Mouse (Mus musculus): ENCODE data around the gene Matn4. TPM values are rescaled to one million over a fixed set of nuclear protein-coding genes. Genes with fewer than 3 reads are reported as not detected.

Gene Matn4
- total RNA-seq, 2 experiments from 2014 or later: not detected

DNA sequence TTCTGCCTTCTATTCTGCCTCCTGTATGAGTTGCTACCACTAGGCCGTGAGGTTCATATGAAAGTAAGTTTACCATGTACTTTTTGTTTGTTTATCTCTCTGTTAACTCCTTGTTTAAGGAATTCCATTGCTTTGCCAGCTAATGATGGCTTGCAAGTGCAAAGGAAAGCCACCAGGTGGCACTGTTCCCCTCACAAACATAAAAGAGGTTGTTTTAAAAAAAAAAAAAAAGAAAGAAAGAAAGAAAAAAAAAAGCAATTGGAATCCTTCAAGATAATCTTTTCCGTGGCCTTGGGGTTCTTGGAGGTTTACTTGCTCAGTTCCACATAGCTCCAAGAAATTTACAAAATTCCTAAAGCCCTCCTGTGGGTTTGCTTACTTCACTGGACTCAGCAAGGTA, 12.2 kb upstream of the Matn4 start:
- ATAC-seq (replicated peaks; ENCODE audit: poor library complexity): 0 out of 2 replicates have a peak, but pooled peaks have one; percentile 44

- ATAC-seq (replicated peaks; ENCODE audit: poor library complexity): no peak
These were observed 9.6 kb upstream of the Matn4 start for GRCm38 (mm10) chr2:164414581-164414980.

- no peak for ATAC-seq (replicated peaks; ENCODE audit: poor library complexity)
These were observed 9.2 kb upstream of the Matn4 start for GRCm38 (mm10) chr2:164414167-164414566.

DNA sequence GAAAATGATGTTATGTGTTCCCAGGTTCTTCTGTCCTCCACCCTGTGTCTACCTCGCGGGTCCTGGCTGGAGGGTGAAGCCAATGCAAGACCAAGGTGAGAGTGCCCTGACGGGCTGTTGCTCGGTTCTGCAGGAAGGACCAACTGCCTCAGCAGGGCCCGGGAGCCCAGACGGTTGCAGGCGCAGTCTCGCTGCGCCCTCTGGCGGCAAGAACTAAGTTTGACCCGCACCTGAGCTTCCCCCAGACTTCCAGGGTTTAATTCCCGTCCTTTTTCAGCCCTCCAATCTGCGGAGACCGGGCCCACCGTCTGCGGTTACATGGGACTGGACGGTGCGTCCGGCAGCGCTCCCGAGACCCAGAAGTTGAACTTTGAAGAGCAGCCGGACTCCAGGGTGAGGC, 2.7 kb upstream of the Matn4 start:
- ATAC-seq (replicated peaks; ENCODE audit: poor library complexity): peak; percentile 75

DNA sequence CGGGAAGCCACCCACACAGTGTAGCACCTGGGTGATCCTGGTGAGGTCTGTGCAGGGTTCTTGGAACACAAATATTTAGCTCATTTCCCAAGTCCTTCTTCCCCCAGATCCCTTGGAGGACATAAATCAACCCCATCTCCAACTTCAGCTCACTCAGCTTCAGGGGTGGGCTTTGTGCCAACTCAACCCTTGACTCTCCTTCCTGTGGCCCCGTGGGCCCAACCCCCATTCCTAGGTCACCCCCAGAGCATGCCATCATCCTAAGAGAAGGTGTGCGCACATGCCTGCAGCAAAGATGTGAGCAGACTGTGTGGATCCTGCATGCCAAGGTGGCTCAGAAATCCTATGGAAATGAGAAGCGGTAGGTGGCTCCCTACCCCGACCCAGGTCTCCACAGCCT, 559 bp upstream of the Matn4 start:
- ATAC-seq (replicated peaks; ENCODE audit: poor library complexity): no peak

DNA sequence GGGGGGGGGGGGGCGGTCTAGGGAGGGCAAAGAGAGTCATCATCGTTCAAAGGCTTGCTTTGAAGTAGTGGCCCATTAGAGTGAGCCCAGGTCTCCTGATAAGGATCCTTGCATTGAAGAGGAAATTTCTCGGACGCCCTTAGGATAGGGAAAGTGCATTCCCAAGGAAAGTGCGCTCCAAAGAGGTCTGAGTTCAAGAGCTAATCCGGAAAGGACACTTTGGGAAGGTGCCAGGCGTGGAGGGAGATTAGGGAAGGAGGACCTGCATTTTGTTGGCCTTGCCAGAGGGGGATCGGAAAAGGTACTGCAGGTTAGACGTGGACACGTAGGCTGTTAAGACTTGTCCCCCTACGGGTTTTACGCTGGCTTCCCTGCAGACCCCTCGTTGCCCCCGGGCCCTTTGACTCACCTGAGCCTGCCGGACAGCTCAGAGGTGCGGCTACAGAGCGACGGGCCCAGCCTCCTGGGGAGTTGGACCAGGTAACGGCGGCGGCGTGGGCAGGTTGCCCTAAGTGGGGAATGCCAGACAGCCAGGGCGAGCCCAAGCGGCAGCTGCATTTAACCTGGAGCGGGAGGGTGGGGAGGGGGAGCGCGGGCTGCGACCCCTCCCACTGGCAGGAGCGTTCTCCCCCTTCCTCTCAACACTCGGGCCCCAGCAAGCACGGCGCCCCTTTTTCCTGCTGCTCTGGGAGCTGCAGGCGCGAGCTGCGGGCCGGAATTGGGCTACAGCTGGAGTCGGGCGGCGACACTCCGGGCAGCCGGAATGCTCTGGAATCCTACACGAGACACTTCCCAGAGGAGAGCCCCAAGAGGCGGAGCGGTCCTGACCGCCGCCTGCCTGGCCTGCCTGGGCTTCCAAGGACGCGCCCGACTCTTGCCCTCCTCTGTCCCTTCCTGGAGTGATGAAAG, 624 bp downstream of the Matn4 start:
- ATAC-seq (replicated peaks; ENCODE audit: poor library complexity): no peak

GRCm38 (mm10) chr2:164403396-164404081, 1.4 kb downstream of the Matn4 start:
- no peak for ATAC-seq (replicated peaks; ENCODE audit: poor library complexity)

DNA sequence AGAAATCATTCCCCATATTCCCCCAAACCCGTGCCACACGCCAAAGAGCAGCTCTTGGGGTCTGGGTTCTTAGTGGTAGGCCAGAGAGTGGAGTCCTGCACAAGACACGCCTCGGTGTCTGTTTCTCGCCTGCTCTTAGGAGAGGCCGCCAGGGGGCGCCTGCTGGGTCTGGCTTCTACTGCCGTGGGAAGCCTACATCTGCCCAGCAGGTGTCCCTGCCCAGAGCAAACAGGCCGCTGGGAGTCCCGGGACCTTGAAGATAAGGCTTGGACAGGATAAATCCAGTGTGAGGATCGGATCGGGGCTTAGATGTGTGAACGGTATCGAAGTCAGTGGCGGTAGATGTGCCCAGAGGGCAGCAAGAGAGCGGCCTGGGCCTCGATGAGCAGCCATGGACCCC, 2.1 kb downstream of the Matn4 start, which contains the start of gene Rbpjl:
Rbpjl (plus strand) TSS at position 236 of the 400 bp plus-strand sequence.
- ATAC-seq (replicated peaks; ENCODE audit: poor library complexity): peak; percentile 91

- 0 out of 2 replicates have a peak, but pooled peaks have one; percentile 24 for ATAC-seq (replicated peaks; ENCODE audit: poor library complexity)
These were observed 8.0 kb downstream of the Matn4 start for GRCm38 (mm10) chr2:164396911-164397310.

DNA sequence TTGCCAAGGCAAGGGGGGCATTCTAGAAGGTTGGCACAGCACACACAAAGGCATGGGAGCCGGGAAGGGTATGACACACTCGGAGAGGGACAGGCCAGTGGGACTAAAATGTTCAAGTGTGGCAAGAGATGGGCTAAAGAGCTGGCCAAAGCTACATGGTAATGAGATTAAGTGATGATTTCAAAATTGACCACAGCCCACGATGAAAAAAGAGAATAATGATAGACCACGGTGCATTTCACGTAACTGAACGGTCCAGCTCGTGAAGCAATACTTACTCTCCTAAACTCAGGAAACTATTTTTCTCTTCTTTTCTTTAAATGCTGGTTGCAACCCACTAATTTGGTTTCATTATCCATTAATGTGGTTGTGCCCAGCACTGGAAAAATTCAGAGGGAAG, 8.9 kb downstream of the Matn4 start:
- ATAC-seq (replicated peaks; ENCODE audit: poor library complexity): peak; percentile 68

DNA sequence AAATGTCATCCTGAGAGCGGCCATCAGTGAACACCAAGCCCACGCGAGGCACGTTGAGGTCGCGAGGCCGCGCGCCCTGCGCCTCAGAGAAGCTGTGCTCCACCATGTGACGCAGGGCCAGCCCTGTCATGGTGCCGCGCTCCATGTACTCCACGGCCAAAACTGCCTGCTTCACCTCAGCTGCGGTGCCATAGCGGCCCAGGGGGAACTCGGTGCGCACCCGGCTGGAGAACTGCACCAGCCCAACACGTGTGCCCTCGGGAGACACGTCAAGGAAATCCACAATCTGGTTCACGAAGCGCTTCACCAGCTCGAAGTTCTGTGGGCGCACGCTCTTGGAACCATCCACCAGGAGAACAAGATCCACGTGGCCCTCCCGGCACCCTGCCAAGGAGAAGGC, 11.8 kb downstream of the Matn4 start:
- ATAC-seq (replicated peaks; ENCODE audit: poor library complexity): no peak

- ATAC-seq (replicated peaks; ENCODE audit: poor library complexity): peak; percentile 90
These were observed 15.5 kb downstream of the Matn4 start for GRCm38 (mm10) chr2:164389499-164389898.

- ATAC-seq (replicated peaks; ENCODE audit: poor library complexity): no peak
These were observed 15.9 kb downstream of the Matn4 start, which contains the start of gene Slpi for GRCm38 (mm10) chr2:164389020-164389419. Gene Slpi (minus strand): TSS chr2:164389095.

DNA sequence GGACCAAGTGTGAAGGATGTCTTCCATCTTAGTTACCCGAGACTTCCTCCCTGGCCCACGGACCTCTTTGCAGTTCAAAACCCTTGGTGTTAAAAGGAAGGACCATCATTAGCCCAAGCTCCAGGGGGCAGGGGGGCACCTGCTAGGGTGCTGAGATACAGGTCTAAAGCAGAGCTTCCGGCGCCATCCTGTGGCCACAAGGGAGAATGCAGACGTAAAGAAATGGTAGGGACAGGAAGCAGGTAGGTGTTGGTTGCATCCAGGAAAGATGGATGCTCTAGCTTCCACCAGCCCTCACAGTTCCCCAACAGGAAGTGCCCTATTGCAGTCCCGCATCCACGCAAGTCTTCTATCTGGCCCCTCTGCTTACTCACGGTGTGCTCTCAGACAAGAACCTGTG, 18.0 kb downstream of the Matn4 start:
- peak; percentile 72 for ATAC-seq (replicated peaks; ENCODE audit: poor library complexity)

GRCm38 (mm10) chr2:164385927-164386763, 18.8 kb downstream of the Matn4 start:
- ATAC-seq (replicated peaks; ENCODE audit: poor library complexity): no peak

DNA sequence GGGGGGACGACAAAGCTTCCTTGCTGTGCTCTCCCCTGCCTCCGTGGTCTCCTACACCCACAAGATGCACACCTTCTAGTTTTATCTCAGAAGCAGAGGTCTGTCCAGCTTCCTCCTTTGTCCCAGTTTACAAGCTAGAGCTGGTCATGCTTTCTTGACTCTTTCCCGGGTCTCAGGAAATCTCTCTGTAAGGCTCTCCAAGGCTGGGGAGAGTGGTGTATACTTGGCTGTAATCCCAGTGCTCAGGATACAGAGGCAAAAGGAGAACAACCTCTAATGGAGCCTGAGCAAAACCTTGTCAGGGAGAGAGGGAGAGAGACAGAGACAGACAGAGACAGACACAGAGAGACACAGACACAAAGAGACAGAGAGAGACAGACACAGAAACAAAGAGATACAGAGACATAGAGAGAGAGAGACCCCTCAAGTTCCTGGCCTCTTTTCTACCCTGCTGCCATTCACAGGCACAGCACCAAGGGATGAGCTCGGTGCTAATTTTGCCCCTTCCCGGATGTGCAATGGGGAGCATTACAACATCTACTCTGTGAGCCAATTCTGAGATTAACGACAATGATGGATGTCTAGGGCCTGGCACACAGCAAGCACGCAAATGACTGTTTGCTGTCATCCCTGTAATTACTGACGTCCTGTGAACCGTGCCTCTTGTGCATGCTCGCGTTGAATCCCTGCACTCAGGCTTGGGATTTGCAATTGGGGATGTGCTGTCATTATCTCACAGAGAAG, 21.1 kb downstream of the Matn4 start:
- peak; percentile 64 for ATAC-seq (replicated peaks; ENCODE audit: poor library complexity)

GRCm38 (mm10) chr2:164382971-164383370, 22.0 kb downstream of the Matn4 start:
- no peak for ATAC-seq (replicated peaks; ENCODE audit: poor library complexity)

GRCm38 (mm10) chr2:164381726-164382125, 23.2 kb downstream of the Matn4 start:
- ATAC-seq (replicated peaks; ENCODE audit: poor library complexity): no peak

- ATAC-seq (replicated peaks; ENCODE audit: poor library complexity): 0 out of 2 replicates have a peak, but pooled peaks have one; percentile 16
These were observed 27.2 kb downstream of the Matn4 start for GRCm38 (mm10) chr2:164377478-164378426.

Data from megakaryocyte progenitor cell, adult 5-6 weeks (primary cell).